Mouse (Mus musculus): ENCODE data around the gene Atxn7l3. TPM values are rescaled to one million over a fixed set of nuclear protein-coding genes. Genes with fewer than 3 reads are reported as not detected.
A peak's percentile ranks its signal among the peaks of the same experiment; 100 is the strongest.

The Atxn7l3 gene
- polyA plus RNA-seq, 1 experiment from 2014 or later: 23.8 TPM

DNA sequence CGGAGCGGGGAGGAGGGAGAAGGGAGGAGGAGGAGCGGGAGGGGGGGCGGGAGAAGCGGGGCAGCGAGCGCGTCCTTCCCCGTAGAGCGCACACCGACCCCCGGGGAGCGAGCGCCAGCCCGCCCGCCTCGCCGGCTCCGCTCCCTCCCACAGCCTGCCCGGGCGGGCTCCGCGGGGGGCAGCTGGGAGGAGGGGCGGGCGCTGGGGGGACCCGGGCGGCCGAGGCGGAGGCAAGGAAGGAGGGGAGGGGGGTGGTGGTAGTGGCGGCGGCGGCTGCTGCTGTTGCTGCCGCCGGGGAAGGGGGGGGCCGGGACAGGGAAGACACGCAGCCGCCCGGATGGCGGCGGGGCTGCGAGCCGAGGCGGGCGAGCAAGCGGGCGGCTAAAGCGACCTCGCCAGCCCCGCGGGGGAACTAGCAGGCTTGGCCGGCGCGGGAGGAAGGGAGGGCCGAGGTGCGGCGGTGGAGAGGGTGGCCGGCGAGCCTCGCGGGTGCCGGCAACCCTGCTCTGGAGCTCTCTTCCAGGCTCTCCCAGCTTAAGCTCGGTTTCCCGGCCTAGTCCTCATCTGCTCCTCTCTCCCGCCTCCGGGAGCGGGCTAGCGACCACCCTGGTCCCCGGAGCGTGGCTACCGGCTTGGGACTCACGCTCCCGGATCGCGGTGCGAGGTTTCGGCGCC lies 21.6 kb upstream of the Atxn7l3 start:
- no peaks in the 10 kb centered on the region for H3K9me3 ChIP-seq
- H3K36me3 ChIP-seq: peaks cover 27% of the 10 kb centered on the region
- H3K4me3 ChIP-seq: peak overlapping the region; percentile 98
- H3K27me3 ChIP-seq: no peaks in the 10 kb centered on the region
- under 1% methylated on average over 42 of the region's 77 CpGs for WGBS
- peak overlapping the region; percentile 99 for H3K27ac ChIP-seq
- peak overlapping the region; percentile 89 for H3K4me2 ChIP-seq
- peak; percentile 71 for ATAC-seq (ENCODE audit: insufficient number of reproducible peaks, insufficient read depth, low FRiP score, low TSS enrichment, low read depth)
- peaks cover 24% of the 10 kb centered on the region for H3K4me1 ChIP-seq
- peak overlapping the region; percentile 100 for H3K9ac ChIP-seq

DNA sequence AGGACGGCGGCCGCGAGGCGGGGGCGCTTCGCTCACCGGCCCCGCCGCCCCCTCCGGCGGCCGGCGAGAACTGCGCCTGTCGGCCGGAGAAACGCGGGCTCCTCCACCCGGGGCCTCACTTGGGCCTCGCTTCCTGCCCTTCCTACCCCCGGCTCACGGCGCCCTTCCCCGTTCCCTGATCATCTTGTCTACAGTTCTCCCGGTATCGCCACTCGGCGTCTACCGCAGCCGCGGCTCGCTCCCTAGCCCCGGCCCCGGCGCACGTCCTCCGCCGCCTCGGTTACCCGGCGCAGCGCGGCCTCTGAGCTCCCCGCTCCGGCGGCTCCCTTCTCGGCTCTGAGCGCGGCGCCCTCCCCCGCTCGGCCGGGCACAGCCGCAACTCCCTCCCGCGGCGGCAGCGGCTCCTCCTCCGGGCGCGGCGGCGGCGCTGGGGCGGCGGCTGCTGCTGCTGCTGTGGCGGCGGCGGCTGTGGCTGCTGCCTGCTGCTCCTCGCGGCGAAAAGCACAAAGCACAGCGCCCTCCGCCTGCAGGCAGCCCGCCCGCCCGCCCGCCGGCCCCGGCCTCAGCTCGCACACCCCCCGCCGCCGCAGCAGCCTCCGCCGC lies 21.0 kb upstream of the Atxn7l3 start:
- Histone ChIP-seq H3K4me2 (peak overlapping the region; percentile 89), H3K9ac (peak overlapping the region; percentile 100), H3K9me3 (no peaks in the 10 kb centered on the region), H3K36me3 (peaks cover 34% of the 10 kb centered on the region), H3K4me1 (peaks cover 24% of the 10 kb centered on the region), H3K27ac (peak overlapping the region; percentile 99), H3K4me3 (peak overlapping the region; percentile 98), H3K27me3 (no peaks in the 10 kb centered on the region)
- ATAC-seq (ENCODE audit: insufficient number of reproducible peaks, insufficient read depth, low FRiP score, low TSS enrichment, low read depth): no peak; the same call in 1 of the 2 replicates
- WGBS: under 1% methylated on average over 54 of the region's 87 CpGs

DNA sequence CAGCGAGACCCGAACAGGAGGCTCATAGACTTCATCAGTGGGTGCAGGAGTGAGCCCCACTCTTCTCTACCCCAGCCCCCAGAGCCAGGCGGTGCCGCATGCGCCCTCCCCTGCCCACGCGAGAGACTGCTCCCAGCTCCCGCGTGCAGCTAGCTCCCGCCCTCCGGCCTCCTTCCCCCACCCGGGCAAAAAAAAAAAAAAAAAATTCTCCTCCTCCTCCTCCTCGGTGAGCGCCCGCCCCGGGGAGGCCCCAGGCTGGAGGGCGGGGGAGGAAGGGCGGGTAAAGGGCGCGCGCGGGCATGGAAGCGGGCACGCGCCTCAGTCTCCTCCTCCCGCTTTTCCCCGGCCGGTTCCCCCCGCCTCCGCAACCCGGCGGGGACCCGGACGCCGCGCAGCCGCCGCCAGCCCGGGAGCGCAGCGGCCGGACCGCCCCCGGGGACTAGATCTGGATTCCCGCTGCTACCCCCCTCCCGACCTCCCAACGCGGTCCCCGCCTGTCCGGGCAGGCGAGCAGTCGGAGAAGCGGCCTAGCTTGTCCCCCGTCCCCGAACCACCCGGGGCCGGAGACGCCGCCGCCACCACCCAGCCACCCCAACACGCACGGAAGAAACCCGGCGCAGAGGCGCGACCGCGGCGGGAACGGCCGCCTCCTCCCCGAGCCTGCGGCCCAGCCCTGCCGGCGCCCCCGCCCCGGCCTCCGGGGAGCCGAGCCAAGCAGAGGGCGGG lies 20.3 kb upstream of the Atxn7l3 start:
- under 1% methylated on average over 57 of the region's 80 CpGs for WGBS

DNA sequence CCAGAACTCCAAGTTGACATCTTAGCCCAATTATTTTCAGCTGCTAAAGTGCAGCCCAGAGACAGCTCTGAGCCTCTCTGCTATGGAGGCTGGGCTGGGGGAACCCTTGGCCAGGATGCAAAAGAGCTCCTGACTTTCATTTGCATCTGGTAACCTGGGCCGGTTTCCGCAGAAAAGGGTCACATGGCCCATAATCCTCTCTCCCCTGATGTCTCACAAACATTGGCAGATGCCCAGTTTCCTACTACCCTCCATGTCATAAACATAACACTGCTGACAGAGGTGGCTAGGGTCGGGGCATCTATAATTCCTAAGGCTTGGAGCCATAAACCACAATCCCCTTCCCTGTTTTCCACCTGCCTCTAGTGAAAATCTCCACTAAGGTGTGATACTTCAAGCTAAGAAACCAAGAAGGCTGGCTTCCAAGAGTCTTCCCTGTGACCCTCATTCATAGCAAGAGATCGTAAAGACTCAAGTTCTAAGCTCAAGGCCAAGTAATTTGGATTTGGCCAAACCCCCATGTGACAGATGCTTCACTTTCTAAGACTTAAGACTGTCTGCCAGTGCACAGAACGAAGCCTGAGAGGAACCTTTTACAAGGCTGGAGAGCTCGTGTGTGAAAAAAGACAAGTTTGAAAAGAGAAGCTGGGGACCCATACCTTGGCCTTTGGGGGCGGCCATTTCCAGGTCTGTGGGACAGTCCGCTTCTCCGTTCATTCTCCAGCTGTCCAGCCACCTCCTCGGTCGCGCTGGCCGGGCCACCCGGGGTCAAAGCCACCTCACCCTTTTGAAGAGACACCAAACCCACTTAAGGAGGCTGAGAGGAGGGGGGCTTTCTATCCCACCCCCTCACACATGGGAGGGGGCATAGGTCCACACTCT lies 19.5 kb upstream of the Atxn7l3 start:
- Histone ChIP-seq H3K4me1 (peaks cover 30% of the 10 kb centered on the region), H3K4me3 (peak overlapping the region; percentile 98), H3K36me3 (peaks cover 48% of the 10 kb centered on the region), H3K9me3 (no peaks in the 10 kb centered on the region), H3K27me3 (no peaks in the 10 kb centered on the region), H3K4me2 (peak overlapping the region; percentile 89), H3K9ac (peak overlapping the region; percentile 100), H3K27ac (peak overlapping the region; percentile 99)
- WGBS: 15% methylated on average over 14 of the region's 14 CpGs
- no peak for ATAC-seq (ENCODE audit: insufficient number of reproducible peaks, insufficient read depth, low FRiP score, low TSS enrichment, low read depth)

More for the DNA sequence above, 20.3 kb upstream of the Atxn7l3 start:
- Histone ChIP-seq H3K9me3 (no peaks in the 10 kb centered on the region), H3K4me2 (peak overlapping the region; percentile 89), H3K4me1 (peaks cover 24% of the 10 kb centered on the region), H3K27me3 (no peaks in the 10 kb centered on the region), H3K9ac (peak overlapping the region; percentile 100), H3K4me3 (peak overlapping the region; percentile 98), H3K27ac (peak overlapping the region; percentile 99), H3K36me3 (peaks cover 40% of the 10 kb centered on the region)
- peak; percentile 18; the same call in 1 of the 2 replicates for ATAC-seq (ENCODE audit: insufficient number of reproducible peaks, insufficient read depth, low FRiP score, low TSS enrichment, low read depth)

DNA sequence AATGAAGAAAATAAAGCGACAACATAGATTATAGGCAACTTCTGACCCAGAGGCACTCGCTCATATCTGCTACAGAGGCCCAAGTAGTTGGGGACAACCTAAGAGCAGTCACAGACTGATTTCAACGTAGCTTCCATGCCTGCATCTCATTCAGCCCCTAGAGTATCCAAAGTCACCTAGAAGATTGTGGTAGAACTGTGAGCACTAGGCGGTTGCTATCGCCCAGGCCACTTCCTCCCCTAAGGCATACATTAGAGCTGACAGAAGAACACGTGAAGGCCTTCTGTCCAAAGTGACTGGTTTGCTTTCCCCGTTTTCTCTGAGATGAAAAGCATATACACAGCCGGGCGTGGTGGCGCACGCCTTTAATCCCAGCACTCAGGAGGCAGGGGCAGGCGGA lies 17.9 kb upstream of the Atxn7l3 start:
- 82% methylated on average over 12 of the region's 12 CpGs for WGBS
- Histone ChIP-seq H3K4me1 (peaks cover 39% of the 10 kb centered on the region), H3K4me3 (no peak overlapping the region), H3K36me3 (peaks cover 64% of the 10 kb centered on the region), H3K4me2 (no peak overlapping the region), H3K27ac (no peak overlapping the region), H3K27me3 (no peaks in the 10 kb centered on the region), H3K9me3 (no peaks in the 10 kb centered on the region), H3K9ac (no peak overlapping the region)
- ATAC-seq (ENCODE audit: insufficient number of reproducible peaks, insufficient read depth, low FRiP score, low TSS enrichment, low read depth): no peak

DNA sequence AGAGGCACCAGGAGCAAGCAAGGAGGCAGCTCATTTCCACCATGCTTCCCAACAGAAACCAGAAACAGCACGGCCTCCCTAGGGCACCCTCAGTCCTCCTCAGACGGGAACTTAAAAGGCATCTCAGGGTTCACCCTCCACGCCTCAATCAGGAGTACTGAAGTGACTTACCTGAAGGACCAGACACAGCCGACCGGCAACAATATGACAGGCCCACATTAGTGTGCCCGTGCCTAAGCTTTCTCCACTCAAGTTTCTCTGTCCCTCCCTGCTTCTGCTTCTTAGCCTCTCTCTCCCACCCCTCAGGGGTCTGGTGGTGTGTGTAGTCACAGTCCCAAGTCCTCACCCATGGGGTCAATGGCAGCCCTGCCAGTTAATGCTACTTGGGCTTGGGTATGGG lies 16.2 kb upstream of the Atxn7l3 start:
- Histone ChIP-seq H3K9me3 (no peaks in the 10 kb centered on the region), H3K36me3 (peaks cover 71% of the 10 kb centered on the region), H3K9ac (0 out of 2 replicates have a peak overlapping the region, but pooled peaks have one; percentile 41), H3K4me3 (no peak overlapping the region), H3K27me3 (no peaks in the 10 kb centered on the region), H3K4me1 (peaks cover 46% of the 10 kb centered on the region), H3K4me2 (no peak overlapping the region), H3K27ac (no peak overlapping the region)
- WGBS: 78% methylated on average over 6 of the region's 6 CpGs
- no peak for ATAC-seq (ENCODE audit: insufficient number of reproducible peaks, insufficient read depth, low FRiP score, low TSS enrichment, low read depth)

DNA sequence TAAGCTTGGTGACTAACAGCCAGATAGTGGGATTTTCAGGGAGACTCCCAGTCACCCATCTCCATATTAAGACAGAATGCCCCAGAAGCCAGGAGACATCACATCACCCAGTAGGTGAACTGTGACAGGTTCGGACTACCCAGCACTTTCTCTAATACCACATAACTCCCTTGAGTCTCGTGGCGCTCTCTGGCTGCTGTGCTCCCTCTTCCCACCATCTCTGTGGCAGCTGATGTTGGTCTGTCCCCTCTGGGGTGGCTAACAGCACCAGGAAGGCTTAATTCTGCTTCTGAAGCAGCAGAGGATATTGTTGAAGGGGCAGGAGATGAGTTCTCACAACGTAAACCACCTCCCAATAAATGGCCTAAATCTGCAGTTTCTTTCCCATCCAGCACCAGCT lies 15.5 kb upstream of the Atxn7l3 start:
- H3K9ac ChIP-seq: no peak overlapping the region
- no peak overlapping the region for H3K4me2 ChIP-seq
- H3K27me3 ChIP-seq: no peaks in the 10 kb centered on the region
- H3K9me3 ChIP-seq: no peaks in the 10 kb centered on the region
- H3K36me3 ChIP-seq: peaks cover 78% of the 10 kb centered on the region
- WGBS: 83% methylated on average over 4 of the region's 4 CpGs
- ATAC-seq (ENCODE audit: insufficient number of reproducible peaks, insufficient read depth, low FRiP score, low TSS enrichment, low read depth): no peak
- H3K4me1 ChIP-seq: peaks cover 46% of the 10 kb centered on the region
- no peak overlapping the region for H3K4me3 ChIP-seq
- no peak overlapping the region for H3K27ac ChIP-seq

DNA sequence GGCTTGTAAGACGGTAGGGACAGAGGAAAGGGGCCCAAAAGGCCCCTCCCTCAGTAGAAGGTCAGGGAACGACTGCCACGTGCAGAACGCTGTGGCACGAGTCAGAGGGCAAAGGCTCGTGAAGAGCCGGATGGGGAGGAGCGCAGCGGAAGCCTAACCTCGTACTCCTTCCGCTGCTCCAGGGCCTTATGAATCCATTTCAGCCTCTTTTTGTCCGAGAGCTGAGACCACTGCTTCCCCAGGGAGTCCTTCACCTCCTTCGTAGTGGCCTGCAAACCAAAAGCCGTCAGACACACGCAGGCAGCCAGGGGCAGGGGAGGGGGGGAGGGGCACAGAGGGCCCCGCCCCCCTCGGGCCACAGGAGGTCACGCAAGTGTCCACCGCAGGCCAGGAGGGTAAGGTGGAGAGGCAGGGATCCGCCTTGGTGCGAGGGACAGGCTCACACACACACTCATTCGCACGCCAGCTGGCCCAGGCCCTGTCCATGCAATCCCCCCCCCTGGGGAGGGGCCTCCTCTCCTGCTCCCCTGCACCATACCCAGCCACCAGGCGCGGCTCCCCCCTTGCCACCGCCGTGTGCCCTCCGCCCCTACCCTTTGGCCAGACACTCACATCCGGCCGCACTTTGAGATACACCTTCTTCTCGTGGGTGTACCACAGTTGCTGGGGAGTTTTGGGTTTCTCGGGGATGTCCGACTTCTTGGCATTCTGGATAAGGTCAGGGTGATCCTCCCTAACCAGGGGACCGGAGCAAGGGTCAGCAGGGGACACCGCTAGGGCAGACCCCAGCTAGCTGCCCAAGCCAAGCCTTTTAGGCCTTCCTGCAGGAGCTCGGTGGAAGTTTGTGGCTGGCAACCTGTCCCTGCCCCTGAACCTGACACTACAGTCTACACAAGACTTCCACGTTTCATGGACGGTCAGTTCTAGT lies 14.6 kb upstream of the Atxn7l3 start:
- 38% methylated on average over 38 of the region's 38 CpGs for WGBS
- Histone ChIP-seq H3K4me1 (peaks cover 43% of the 10 kb centered on the region), H3K27ac (no peak overlapping the region), H3K27me3 (no peaks in the 10 kb centered on the region), H3K36me3 (peaks cover 87% of the 10 kb centered on the region), H3K9me3 (no peaks in the 10 kb centered on the region), H3K9ac (0 out of 2 replicates have a peak overlapping the region, but pooled peaks have one; percentile 63), H3K4me3 (no peak overlapping the region), H3K4me2 (no peak overlapping the region)
- ATAC-seq (ENCODE audit: insufficient number of reproducible peaks, insufficient read depth, low FRiP score, low TSS enrichment, low read depth): no peak

DNA sequence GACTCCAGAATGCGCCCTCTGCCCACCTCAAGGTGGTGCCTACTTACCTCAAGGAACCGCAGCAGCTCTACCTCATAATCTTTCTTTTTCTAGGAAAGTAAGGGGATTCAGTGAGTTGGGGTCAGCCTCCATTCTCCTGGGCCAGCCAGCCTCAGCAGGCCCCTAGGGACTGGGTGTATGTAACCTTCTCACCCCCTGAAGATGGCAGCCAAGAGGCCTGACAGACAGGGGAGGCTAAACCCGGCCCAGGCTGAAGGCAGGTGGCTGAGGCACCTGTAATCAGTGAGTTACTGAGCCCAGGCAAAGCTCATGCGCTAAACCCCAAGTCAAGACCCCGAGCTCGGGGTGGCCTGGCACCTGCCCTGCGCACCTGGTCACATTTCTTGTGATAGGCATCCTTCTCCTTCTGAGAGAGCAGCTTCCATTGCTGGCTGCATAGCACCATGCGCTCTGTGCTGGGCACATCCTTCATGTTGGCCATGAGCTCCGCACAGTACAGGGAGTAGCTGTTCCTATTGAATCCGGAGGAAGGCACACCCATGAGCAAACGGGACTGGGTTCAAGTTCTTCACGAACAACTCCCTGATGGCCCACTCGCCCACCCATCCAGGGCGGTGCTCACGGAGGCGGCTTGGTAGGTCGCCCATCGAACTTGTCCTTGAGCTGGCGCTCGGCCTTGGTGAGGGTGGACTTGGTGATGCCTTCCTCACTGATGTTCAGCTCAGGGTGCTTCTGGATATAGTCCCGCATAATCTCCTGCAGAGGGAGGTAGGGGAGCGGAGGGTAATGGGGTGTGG lies 13.6 kb upstream of the Atxn7l3 start:
- WGBS: 84% methylated on average over 22 of the region's 22 CpGs
- peak overlapping the region; percentile 63; the same call in 1 of the 2 replicates for H3K9ac ChIP-seq
- H3K27me3 ChIP-seq: no peaks in the 10 kb centered on the region
- no peaks in the 10 kb centered on the region for H3K9me3 ChIP-seq
- peak overlapping the region; percentile 63 for H3K4me2 ChIP-seq
- H3K27ac ChIP-seq: peak overlapping the region; percentile 81
- peaks cover 33% of the 10 kb centered on the region for H3K4me1 ChIP-seq
- no peak for ATAC-seq (ENCODE audit: insufficient number of reproducible peaks, insufficient read depth, low FRiP score, low TSS enrichment, low read depth)
- H3K36me3 ChIP-seq: peaks cover 82% of the 10 kb centered on the region
- peak overlapping the region; percentile 43 for H3K4me3 ChIP-seq

DNA sequence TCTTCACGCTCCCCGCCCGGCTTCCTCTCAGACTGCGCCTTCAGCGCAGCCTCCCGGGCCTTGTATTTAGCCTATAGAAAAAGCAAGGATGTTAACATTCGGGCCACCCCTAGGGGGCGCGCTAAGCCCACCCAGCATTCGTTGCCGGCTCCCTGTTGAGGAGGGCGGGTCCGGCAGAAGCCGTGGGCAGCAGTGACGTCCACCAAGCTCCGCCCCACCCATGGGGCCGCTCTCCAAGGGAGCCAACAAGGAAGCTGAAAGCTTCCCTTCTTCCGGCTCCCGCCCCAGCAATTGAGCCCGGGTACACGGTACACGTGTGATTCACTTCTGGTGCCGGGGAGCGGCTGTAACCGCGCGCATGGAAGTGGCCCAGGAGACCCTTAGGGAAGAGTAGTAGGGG lies 12.5 kb upstream of the Atxn7l3 start:
- Histone ChIP-seq H3K27me3 (no peaks in the 10 kb centered on the region), H3K9ac (peak overlapping the region; percentile 63), H3K4me3 (peak overlapping the region; percentile 43), H3K4me1 (peaks cover 31% of the 10 kb centered on the region), H3K4me2 (peak overlapping the region; percentile 63), H3K9me3 (no peaks in the 10 kb centered on the region), H3K27ac (peak overlapping the region; percentile 81), H3K36me3 (peaks cover 71% of the 10 kb centered on the region)
- peak; percentile 86 for ATAC-seq (ENCODE audit: insufficient number of reproducible peaks, insufficient read depth, low FRiP score, low TSS enrichment, low read depth)
- under 1% methylated on average over 27 of the region's 27 CpGs for WGBS

Data from embryonic facial prominence, embryonic 13.5 days (tissue).